Mouse (Mus musculus) CH12.LX (cell line): ENCODE measurements around the gene 1700067K01Rik.

ENCODE experiments used
- BHLHE40 ChIP-seq: IDR thresholded peaks from 2 replicates; pipeline ENCODE4 v1.6.1; 2011; ENCODE audit warnings: mild to moderate bottlenecking, low read depth, low read length, improper control_type of control experiment
- CTCF ChIP-seq, 2 experiments: IDR thresholded peaks in 1 of 2; conservative IDR thresholded peaks in 1 of 2; 2 replicates each; pipeline ENCODE4 v1.5.1; 2011 to 2012; ENCODE audit warnings: low read depth in 2 of 2, low read length in 2 of 2, improper control_type of control experiment in 1 of 2, inconsistent platforms in 1 of 2, mild to moderate bottlenecking in 1 of 2, moderate library complexity in 1 of 2
- E2F4 ChIP-seq: IDR thresholded peaks from 2 replicates; pipeline ENCODE4 v1.6.1; 2011; ENCODE audit warnings: low read depth, low read length, improper control_type of control experiment; ENCODE audit not compliant: insufficient replicate concordance
- EP300 ChIP-seq: IDR thresholded peaks from 2 replicates; pipeline ENCODE4 v1.6.1; 2011; ENCODE audit warnings: low read length, improper control_type of control experiment
- GABPA ChIP-seq: IDR thresholded peaks from 2 replicates; pipeline ENCODE4 v1.6.1; 2012; ENCODE audit warnings: low read depth, low read length, improper control_type of control experiment, inconsistent platforms; ENCODE audit not compliant: insufficient replicate concordance
- JUND ChIP-seq: conservative IDR thresholded peaks from 2 replicates; pipeline ENCODE4 v1.6.1; 2011; ENCODE audit warnings: low read depth, low read length, improper control_type of control experiment
- MAFK ChIP-seq: IDR thresholded peaks from 2 replicates; pipeline ENCODE4 v1.6.1; 2011; ENCODE audit warnings: low read length, improper control_type of control experiment; ENCODE audit not compliant: insufficient replicate concordance
- MAX ChIP-seq: IDR thresholded peaks from 2 replicates; pipeline ENCODE4 v1.6.1; 2011; ENCODE audit warnings: low read length, improper control_type of control experiment
- POLR2A ChIP-seq: IDR thresholded peaks from 2 replicates; pipeline ENCODE4 v1.6.1; 2011; ENCODE audit warnings: low read depth, mild to moderate bottlenecking, improper control_type of control experiment, low read length
- SMC3 ChIP-seq: IDR thresholded peaks from 2 replicates; pipeline ENCODE4 v1.6.1; 2011; ENCODE audit warnings: low read depth, low read length, improper control_type of control experiment
- TCF12 ChIP-seq: IDR thresholded peaks from 2 replicates; pipeline ENCODE4 v1.6.1; 2014; ENCODE audit warnings: low read depth, mild to moderate bottlenecking, inconsistent platforms, low read length, improper control_type of control experiment
- USF2 ChIP-seq: conservative IDR thresholded peaks from 2 replicates; pipeline ENCODE4 v1.6.1; 2011; ENCODE audit warnings: low read depth, low read length, improper control_type of control experiment
- ZC3H11A ChIP-seq: IDR thresholded peaks from 2 replicates; pipeline ENCODE4 v1.6.1; 2012; ENCODE audit warnings: low read depth, mild to moderate bottlenecking, inconsistent platforms, low read length, improper control_type of control experiment

DNA sequence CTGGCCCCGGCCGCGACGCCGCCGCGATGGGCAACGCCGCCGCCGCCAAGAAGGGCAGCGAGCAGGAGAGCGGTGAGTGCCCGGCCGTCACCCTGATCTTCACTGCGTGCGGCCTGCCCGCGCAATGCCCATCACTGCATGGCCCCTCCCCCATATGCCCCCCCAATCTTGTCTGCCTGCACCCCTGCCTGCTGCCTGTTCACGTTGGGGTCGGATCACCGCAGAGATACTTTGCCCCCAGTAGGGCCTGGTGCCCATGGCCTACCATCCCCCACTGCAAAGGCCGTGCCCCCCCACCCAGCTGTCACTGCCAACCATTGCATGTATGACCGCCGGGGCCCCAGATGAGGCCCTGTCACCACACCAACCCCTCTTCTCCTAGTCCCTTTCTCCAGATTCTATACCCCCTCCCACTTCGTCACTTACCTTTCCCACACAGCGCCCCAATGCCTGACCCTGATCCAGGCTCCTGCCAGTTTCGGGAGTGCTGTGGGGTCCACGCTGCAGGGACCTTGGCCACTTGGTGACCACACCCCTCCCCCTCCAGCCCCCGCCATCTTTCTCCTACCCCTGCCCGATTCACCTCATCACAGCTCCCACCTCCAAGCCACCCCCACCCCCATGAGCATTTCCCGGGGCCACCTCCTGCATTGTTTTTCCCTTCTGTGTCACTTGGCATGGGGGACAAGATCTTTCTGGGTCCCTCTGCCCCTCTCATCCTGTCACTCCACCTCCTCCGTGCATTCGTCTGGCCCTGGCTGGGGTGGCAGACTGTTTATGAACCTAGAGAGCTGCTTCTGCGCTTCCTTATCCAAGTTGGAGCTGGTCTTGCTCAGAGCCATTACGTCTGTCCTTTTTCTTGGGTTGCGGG lies 27.9 kb upstream of the 1700067K01Rik start:
- TF ChIP-seq MAFK (no peak), BHLHE40 (no peak), CTCF (conservative IDR thresholded peaks at IDR 0.05 in 1 of 2, IDR thresholded peaks at IDR 0.05 in 1 of 2; ENCODE audit: low read depth in 2 of 2, low read length in 2 of 2) (no peak), MAX (no peak), E2F4 (no peak), POLR2A (no peak), TCF12 (no peak), GABPA (no peak), EP300 (no peak), USF2 (no peak), JUND (no peak), SMC3 (no peak), ZC3H11A (no peak)
